In genomic region chr7:80947445-80948350, GRCm38 (mm10) we compare ENCODE assay signal across 8 mouse cellular contexts. TPM values are rescaled to one million over a fixed set of nuclear protein-coding genes. Genes with fewer than 3 reads are reported as not detected.
DNase-seq lines count a peak whose midpoint lies in the region; ATAC-seq and TF ChIP-seq lines count a peak whose summit lies in the region.

Gene Sec11a (minus strand): TSS chr7:80947780.

- TF ChIP-seq CTCF in bone marrow, adult 2 months (IDR thresholded peaks at IDR 0.05; ENCODE audit: control insufficient read depth, insufficient read depth, low read length), result no peak
- peak; percentile 22; the same call in 1 of the 2 replicates for TF ChIP-seq CTCF in midbrain, postnatal 0 days (IDR thresholded peaks at IDR 0.05)

- DNase-seq in 416B (ENCODE audit: low read depth), result peak; percentile 94
- DNase-seq in heart, adult 8-10 months (ENCODE audit: low spot score), result peak; percentile 92
- DNase-seq in kidney, adult 9 months, result peak; percentile 96
- DNase-seq in limb, embryonic 14.5 days (ENCODE audit: low spot score), result peak; percentile 87
- peak; percentile 96 for DNase-seq in midbrain, postnatal 0 days (ENCODE audit: low spot score)
- DNase-seq in spleen, postnatal 14 days (ENCODE audit: low spot score in 2 of 2), result peak; percentile 86 to 88

- peaks cover 7% of the 10 kb centered on the region; the same call in 1 of the 2 replicates for H3K36me3 ChIP-seq in embryonic facial prominence, embryonic 15.5 days
- peaks cover 4% of the 10 kb centered on the region; the same call in 1 of the 2 replicates for H3K36me3 ChIP-seq in limb, embryonic 14.5 days (ENCODE audit: control insufficient read depth, insufficient read depth, low read length)
- no peaks in the 10 kb centered on the region for H3K36me3 ChIP-seq in midbrain, postnatal 0 days (ENCODE audit: insufficient read depth, low read length)

- peak within 1 kb of the TSS; percentile 84 for H3K9ac ChIP-seq in embryonic facial prominence, embryonic 15.5 days
- H3K9ac ChIP-seq in limb, embryonic 14.5 days (ENCODE audit: low read depth, low read length, severe bottlenecking), result peak within 1 kb of the TSS; percentile 82
- H3K9ac ChIP-seq in midbrain, postnatal 0 days (replicated peaks; ENCODE audit: low read length, poor library complexity, severe bottlenecking), result peak within 1 kb of the TSS; percentile 94

- H3K9me3 ChIP-seq in embryonic facial prominence, embryonic 15.5 days (replicated peaks), result no peaks in the 10 kb centered on the region
- H3K9me3 ChIP-seq in limb, embryonic 14.5 days (ENCODE audit: control insufficient read depth, low read length), result no peaks in the 10 kb centered on the region
- no peaks in the 10 kb centered on the region for H3K9me3 ChIP-seq in midbrain, postnatal 0 days (ENCODE audit: low read length)

- peak; percentile 98 for ATAC-seq in embryonic facial prominence, embryonic 15.5 days (ENCODE audit: insufficient number of reproducible peaks, low FRiP score, low TSS enrichment, low read depth)
- peak; percentile 100 for ATAC-seq in limb, embryonic 14.5 days (ENCODE audit: low FRiP score, low read depth)
- peak; percentile 100 for ATAC-seq in midbrain, postnatal 0 days (ENCODE audit: low FRiP score)

- H3K4me1 ChIP-seq in bone marrow, adult 2 months (ENCODE audit: control insufficient read depth, insufficient read depth, low read length), result peaks cover 1% of the 10 kb centered on the region; the same call in 1 of the 2 replicates
- peaks cover 12% of the 10 kb centered on the region for H3K4me1 ChIP-seq in embryonic facial prominence, embryonic 15.5 days
- H3K4me1 ChIP-seq in limb, embryonic 14.5 days (ENCODE audit: control insufficient read depth, insufficient read depth, low read length), result peaks cover 15% of the 10 kb centered on the region
- peaks cover 15% of the 10 kb centered on the region; the same call in 1 of the 2 replicates for H3K4me1 ChIP-seq in midbrain, postnatal 0 days (ENCODE audit: insufficient read depth, low read length)

- H3K27ac ChIP-seq in bone marrow, adult 2 months (ENCODE audit: control insufficient read depth, insufficient read depth, low read depth, low read length, poor library complexity), result peak within 1 kb of the TSS; percentile 76
- H3K27ac ChIP-seq in embryonic facial prominence, embryonic 15.5 days (replicated peaks), result peak within 1 kb of the TSS; percentile 97
- peak within 1 kb of the TSS; percentile 95 for H3K27ac ChIP-seq in limb, embryonic 14.5 days (replicated peaks; ENCODE audit: low read depth, low read length)
- H3K27ac ChIP-seq in midbrain, postnatal 0 days (ENCODE audit: low read depth, low read length), result peak within 1 kb of the TSS; percentile 95

- H3K4me2 ChIP-seq in embryonic facial prominence, embryonic 15.5 days (replicated peaks), result peak within 1 kb of the TSS; percentile 64
- peak within 1 kb of the TSS; percentile 82 for H3K4me2 ChIP-seq in limb, embryonic 14.5 days (replicated peaks; ENCODE audit: low read depth, low read length, severe bottlenecking)
- H3K4me2 ChIP-seq in midbrain, postnatal 0 days (ENCODE audit: low read depth, low read length, poor library complexity, severe bottlenecking), result peak within 1 kb of the TSS; percentile 79

- WGBS in bone marrow, adult 2 months, result 2% methylated on average over 44 of the region's 44 CpGs
- 2% methylated on average over 43 of the region's 44 CpGs for WGBS in embryonic facial prominence, embryonic 15.5 days
- 1% methylated on average over 37 of the region's 44 CpGs for WGBS in limb, embryonic 14.5 days
- 2% methylated on average over 43 of the region's 44 CpGs for WGBS in midbrain, postnatal 0 days

- peak within 1 kb of the TSS; percentile 97 for H3K4me3 ChIP-seq in bone marrow, adult 2 months (replicated peaks; ENCODE audit: control insufficient read depth, low read depth, low read length)
- H3K4me3 ChIP-seq in embryonic facial prominence, embryonic 15.5 days (replicated peaks), result peak within 1 kb of the TSS; percentile 95
- H3K4me3 ChIP-seq in limb, embryonic 14.5 days (replicated peaks; ENCODE audit: low read length), result peak within 1 kb of the TSS; percentile 84
- H3K4me3 ChIP-seq in midbrain, postnatal 0 days (ENCODE audit: low read depth, low read length), result peak within 1 kb of the TSS; percentile 89

- H3K27me3 ChIP-seq in embryonic facial prominence, embryonic 15.5 days, result no peaks in the 10 kb centered on the region
- H3K27me3 ChIP-seq in limb, embryonic 14.5 days (ENCODE audit: control insufficient read depth, insufficient read depth, low read length), result no peaks in the 10 kb centered on the region
- no peaks in the 10 kb centered on the region for H3K27me3 ChIP-seq in midbrain, postnatal 0 days (ENCODE audit: insufficient read depth, low read length)

- peak; percentile 75; the same call in 1 of the 2 replicates for TF ChIP-seq POLR2A in bone marrow, adult 2 months (IDR thresholded peaks at IDR 0.05; ENCODE audit: borderline replicate concordance, control insufficient read depth, low read depth, low read length)
- TF ChIP-seq POLR2A in limb, embryonic 14.5 days (IDR thresholded peaks at IDR 0.05; ENCODE audit: borderline replicate concordance, extremely low read depth, insufficient read depth, insufficient read length), result peak; percentile 76; the same call in 1 of the 2 replicates

RNA-seq across cellular contexts. Expression of gene Sec11a, which starts in this region (rescaled TPM):
- polyA plus RNA-seq in bone marrow, adult 2 months (2011; ENCODE audit: insufficient read depth, insufficient read length, low replicate concordance, missing spikeins), result 44.5 and 47.9 TPM in 2 replicates
- polyA plus RNA-seq in embryonic facial prominence, embryonic 15.5 days (2015; fragmentation: Nextera tagmentation; extraction: Ambion mirVana), result 205 and 222 TPM in 2 replicates
- 10 to 100 TPM; 35.3 to 41.0 (median 39.2) TPM for total RNA-seq in heart, adult 8-10 months (2022)
- polyA plus RNA-seq in limb, embryonic 14.5 days (2012; rRNA removed), result 158 and 177 TPM in 2 replicates
- 189 and 224 TPM in 2 replicates for polyA plus RNA-seq in limb, embryonic 14.5 days (2014; fragmentation: Nextera tagmentation; extraction: Ambion mirVana)
- 54.5 and 76.9 TPM in 2 replicates for total RNA-seq in midbrain, postnatal 0 days (2014; rRNA removed)
- 128 TPM in 2 replicates for polyA plus RNA-seq in midbrain, postnatal 0 days (2015; fragmentation: Nextera tagmentation; extraction: Ambion mirVana)

Comparison
In these comparisons a context has a peak if more than half of its experiments do, and no peak if none do; other contexts are left out.
1. Peak in every context shown above with its lines: DNase-seq, ATAC-seq, H3K4me3 ChIP-seq and H3K27ac ChIP-seq.